Mouse (Mus musculus) heart, adult 2 months (tissue): ENCODE measurements around the gene Atpaf2.

ENCODE experiments used
- CTCF ChIP-seq: fragments of 200-600 bp; IDR thresholded peaks from 2 replicates; pipeline ENCODE4 v1.8.1; 2022; ENCODE audit warnings: antibody characterized with exemption, mild to moderate bottlenecking, moderate library complexity
- EP300 ChIP-seq: fragments of 200-500 bp; IDR thresholded peaks from 2 replicates; pipeline ENCODE4 v1.6.1; 2011; ENCODE audit warnings: low read depth, low read length, control low read depth; ENCODE audit not compliant: insufficient read depth
- POLR2A ChIP-seq: fragments of 200-500 bp; IDR thresholded peaks from 2 replicates; pipeline ENCODE4 v1.6.1; 2011; ENCODE audit warnings: mild to moderate bottlenecking, low read depth, low read length, control low read depth; ENCODE audit not compliant: insufficient read depth

DNA sequence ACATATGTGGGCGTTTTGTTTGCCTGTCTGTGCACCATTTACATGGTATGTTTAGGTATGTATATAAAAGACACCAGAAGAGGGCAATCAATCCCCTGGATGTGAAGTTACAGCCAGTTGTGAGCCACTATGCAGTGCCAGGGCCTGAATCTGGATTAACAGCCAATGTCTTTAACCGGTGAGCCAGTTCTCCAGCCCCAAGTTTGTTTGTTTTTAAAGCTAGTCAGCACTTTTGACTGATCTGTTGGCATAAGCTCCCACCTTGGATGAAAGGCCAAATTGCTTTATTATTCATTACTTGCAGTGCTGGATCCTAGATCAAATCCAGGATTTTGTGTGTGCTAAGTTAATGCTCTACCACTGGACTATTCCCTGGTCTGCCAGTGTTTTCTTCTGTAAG lies 66.9 kb downstream of the Atpaf2 start:
- TF ChIP-seq POLR2A (no peak), CTCF (peak; percentile 45), EP300 (no peak)
